Mouse (Mus musculus) hindbrain, embryonic 13.5 days (tissue): ENCODE measurements around the gene Erc2. TPM values are rescaled to one million over a fixed set of nuclear protein-coding genes. Genes with fewer than 3 reads are reported as not detected.

Experiments
- ATAC-seq: fragments of 200-750 bp; cut with Nextera tagmentation; 2 replicates; pipeline ENCODE4 v1.8.0; 2017; ENCODE audit warnings: moderate TSS enrichment; ENCODE audit not compliant: low FRiP score
- H3K27ac ChIP-seq: fragments of 300-500 bp; sonication (generic); 2 replicates; pipeline ENCODE4 v1.5.1; 2015; ENCODE audit warnings: inconsistent platforms, mild to moderate bottlenecking, moderate library complexity
- H3K27me3 ChIP-seq: fragments of 300-500 bp; sonication (generic); 2 replicates; pipeline ENCODE4 v1.6.1; 2015; ENCODE audit warnings: mild to moderate bottlenecking, inconsistent platforms
- H3K36me3 ChIP-seq: fragments of 300-500 bp; sonication (generic); 2 replicates; pipeline ENCODE4 v1.6.1; 2015; ENCODE audit warnings: mild to moderate bottlenecking, inconsistent platforms
- H3K4me1 ChIP-seq: fragments of 300-500 bp; sonication (generic); replicated peaks from 2 replicates; pipeline ENCODE4 v1.6.1; 2015; ENCODE audit warnings: inconsistent platforms
- H3K4me2 ChIP-seq: fragments of 300-500 bp; sonication (generic); 2 replicates; pipeline ENCODE4 v1.6.1; 2015; ENCODE audit warnings: inconsistent platforms, mild to moderate bottlenecking, moderate library complexity
- H3K4me3 ChIP-seq: fragments of 300-500 bp; sonication (generic); 2 replicates; pipeline ENCODE4 v1.5.1; 2015; ENCODE audit warnings: mild to moderate bottlenecking, inconsistent platforms
- H3K9ac ChIP-seq: fragments of 300-500 bp; sonication (generic); 2 replicates; pipeline ENCODE4 v1.6.1; 2015; ENCODE audit warnings: mild to moderate bottlenecking, inconsistent platforms
- H3K9me3 ChIP-seq: fragments of 300-500 bp; sonication (generic); 2 replicates; pipeline ENCODE4 v1.6.1; 2016; ENCODE audit warnings: inconsistent platforms
- WGBS: fragments of 180-500 bp; shearing (Covaris S2); methylation state at CpG from one replicate; pipeline ENCODE4 v1.1.7; 2015; 5-methylcytosine and 5-hydroxymethylcytosine counted together
- polyA plus RNA-seq: library from polyadenylated mRNA; unstranded; fragments of >200 nt; fragmentation: Nextera tagmentation; extraction: Ambion mirVana; gene quantifications from 2 replicates; pipeline ENCODE4 v1.2.1, GENCODE M21; 2015

Gene Erc2
- polyA plus RNA-seq, 1 experiment from 2014 or later: 79.8 TPM

DNA sequence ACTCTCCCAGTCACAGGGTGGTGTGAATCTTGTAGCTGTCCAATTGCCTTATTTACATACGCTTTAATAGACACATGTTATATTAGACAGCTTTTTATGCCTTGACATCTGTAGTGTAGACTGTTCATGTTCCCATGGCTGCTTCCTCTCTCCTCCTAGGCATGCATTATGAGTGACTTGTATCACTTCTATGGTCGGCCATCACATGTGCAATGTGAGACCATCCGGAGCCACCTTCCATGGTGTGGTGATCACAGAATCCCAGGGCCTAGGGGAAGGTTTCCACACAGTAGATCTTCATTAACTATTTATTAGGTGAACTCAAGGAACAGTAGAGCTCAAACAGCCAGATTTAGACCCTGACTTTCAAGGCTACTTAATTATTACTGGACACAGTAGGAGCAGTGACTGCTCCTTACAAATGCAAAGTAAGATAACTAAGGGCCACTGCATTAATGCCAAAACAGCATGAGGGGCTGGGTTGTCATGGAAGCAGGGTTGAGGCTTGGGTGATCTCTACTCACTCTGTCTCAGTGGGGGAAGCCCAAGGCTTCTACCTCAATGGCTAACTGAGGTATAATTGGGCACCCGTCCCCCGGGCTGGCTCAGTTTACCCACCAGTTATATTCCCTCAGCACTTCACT lies 7.3 kb downstream of the Erc2 start:
- 0 out of 2 replicates have a peak, but pooled peaks have one; percentile 61 for ATAC-seq
- H3K9me3 ChIP-seq: no peaks in the 10 kb centered on the region
- 0 out of 2 replicates have a peak, but pooled peaks cover 1% of the 10 kb centered on the region for H3K27me3 ChIP-seq
- peaks cover 43% of the 10 kb centered on the region for H3K4me1 ChIP-seq
- H3K4me2 ChIP-seq: no peak overlapping the region
- no peak overlapping the region for H3K9ac ChIP-seq
- peaks cover 7% of the 10 kb centered on the region; the same call in 1 of the 2 replicates for H3K36me3 ChIP-seq
- no peak overlapping the region for H3K27ac ChIP-seq
- WGBS: 40% methylated on average over 5 of the region's 5 CpGs
- H3K4me3 ChIP-seq: no peak overlapping the region

DNA sequence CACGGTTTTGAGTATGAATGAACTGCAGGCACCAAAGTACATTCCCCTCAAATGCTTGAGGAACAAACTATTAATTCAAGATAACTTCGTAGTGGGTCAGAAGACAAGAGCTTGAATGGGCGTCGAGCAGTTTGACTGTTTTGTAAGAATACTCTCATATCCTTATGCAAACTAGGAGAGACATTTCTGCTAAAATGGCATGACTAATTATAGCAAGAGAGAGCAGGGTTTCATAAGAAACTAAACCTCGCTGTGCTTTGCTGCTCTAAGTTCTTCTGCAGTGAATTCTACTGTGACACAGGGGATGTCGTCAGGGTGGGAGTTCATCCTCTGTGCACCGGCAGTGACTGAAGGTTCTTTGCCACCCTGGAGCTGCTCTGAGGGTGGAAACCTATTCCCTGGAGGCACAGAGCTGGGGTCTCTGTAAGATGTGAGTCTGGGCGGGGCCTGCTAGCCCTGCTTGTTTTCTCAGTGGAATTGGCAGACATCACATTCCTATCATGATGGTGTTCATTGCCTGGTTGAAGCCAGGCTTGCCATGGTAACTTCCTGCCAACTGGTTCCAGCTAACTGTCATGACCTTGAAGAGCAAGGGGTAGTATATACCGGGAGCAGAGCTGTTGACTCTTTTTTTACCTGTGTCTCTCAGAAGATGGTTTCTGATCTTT lies 8.9 kb downstream of the Erc2 start:
- peaks cover 7% of the 10 kb centered on the region; the same call in 1 of the 2 replicates for H3K36me3 ChIP-seq

DNA sequence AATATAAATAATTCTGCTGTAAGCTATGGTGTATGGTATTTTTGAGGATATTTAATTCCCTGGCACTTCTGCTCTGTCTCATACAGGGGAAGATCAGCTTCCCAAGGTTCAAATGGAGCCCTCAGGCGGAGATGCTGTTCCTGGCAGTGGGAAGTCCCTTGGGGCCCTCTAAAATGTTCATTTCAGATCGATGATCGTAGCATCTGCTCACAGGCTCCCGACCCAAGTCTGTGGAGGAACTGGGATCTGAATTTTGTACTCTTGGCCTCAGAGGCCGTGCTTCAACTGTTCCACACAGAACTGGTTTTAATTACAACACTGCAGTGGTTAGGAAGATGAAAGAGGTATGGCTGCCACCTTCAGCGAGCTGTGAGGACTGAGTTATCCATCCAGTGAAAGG lies 12.5 kb downstream of the Erc2 start:
- Histone ChIP-seq H3K4me2 (no peak overlapping the region), H3K4me1 (peaks cover 35% of the 10 kb centered on the region), H3K9ac (no peak overlapping the region), H3K27me3 (no peaks in the 10 kb centered on the region), H3K36me3 (no peaks in the 10 kb centered on the region), H3K27ac (peak overlapping the region; percentile 35; the same call in 1 of the 2 replicates), H3K9me3 (no peaks in the 10 kb centered on the region), H3K4me3 (no peak overlapping the region)
- WGBS: 58% methylated on average over 6 of the region's 6 CpGs
- no peak; the same call in 1 of the 2 replicates for ATAC-seq

More for the DNA sequence above, 8.9 kb downstream of the Erc2 start:
- ATAC-seq: no peak
- H3K27me3 ChIP-seq: no peaks in the 10 kb centered on the region
- H3K4me3 ChIP-seq: no peak overlapping the region
- no peak overlapping the region for H3K9ac ChIP-seq
- H3K4me2 ChIP-seq: no peak overlapping the region
- H3K27ac ChIP-seq: no peak overlapping the region
- H3K4me1 ChIP-seq: peaks cover 48% of the 10 kb centered on the region
- no peaks in the 10 kb centered on the region for H3K9me3 ChIP-seq
- 82% methylated on average over 9 of the region's 9 CpGs for WGBS

DNA sequence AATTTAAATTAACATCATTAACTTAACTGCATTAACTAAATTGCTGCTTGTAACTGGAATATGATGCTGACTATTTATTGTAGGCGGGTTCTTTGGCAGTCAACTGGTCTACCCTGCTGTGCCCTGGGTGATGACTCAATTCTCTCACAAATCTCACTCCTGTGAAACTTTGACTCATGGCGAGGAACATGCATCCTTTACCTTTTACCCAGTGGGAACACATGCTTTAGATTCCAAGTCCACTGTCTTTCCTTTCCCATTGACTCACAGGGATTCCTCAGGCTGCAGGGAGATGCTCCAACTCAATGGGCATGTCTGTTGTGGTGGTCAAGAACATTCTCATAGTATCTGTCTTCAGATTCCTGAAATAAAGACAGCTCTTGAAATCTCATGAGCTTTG lies 14.3 kb downstream of the Erc2 start:
- Histone ChIP-seq H3K36me3 (no peaks in the 10 kb centered on the region), H3K27me3 (no peaks in the 10 kb centered on the region), H3K4me2 (no peak overlapping the region), H3K4me3 (no peak overlapping the region), H3K27ac (no peak overlapping the region), H3K9ac (no peak overlapping the region), H3K9me3 (no peaks in the 10 kb centered on the region), H3K4me1 (peaks cover 17% of the 10 kb centered on the region)
- 88% methylated on average over 2 of the region's 2 CpGs for WGBS
- ATAC-seq: no peak

DNA sequence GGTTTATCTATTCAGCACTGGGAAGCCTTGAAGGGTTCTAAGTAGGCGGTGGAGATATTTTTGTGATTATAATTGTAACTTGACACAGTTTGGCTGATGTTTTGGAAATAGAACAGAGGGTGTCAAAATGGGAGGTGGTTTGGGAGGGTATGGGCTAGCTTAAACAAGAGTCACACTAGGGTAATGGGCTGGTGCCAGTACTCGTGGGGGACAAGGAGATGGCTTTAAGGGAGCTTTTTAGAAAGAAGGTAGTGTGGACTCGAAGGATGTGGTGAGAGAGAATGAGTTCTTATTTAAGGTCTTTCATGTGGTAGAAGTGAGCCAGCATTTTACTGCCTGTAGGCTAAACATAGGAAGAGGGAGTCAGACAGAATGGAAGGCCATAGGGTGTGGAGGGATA lies 19.2 kb downstream of the Erc2 start:
- Histone ChIP-seq H3K4me2 (no peak overlapping the region), H3K9ac (no peak overlapping the region), H3K4me1 (0 out of 2 replicates have a peak, but pooled peaks cover 3% of the 10 kb centered on the region), H3K36me3 (no peaks in the 10 kb centered on the region), H3K9me3 (no peaks in the 10 kb centered on the region), H3K27ac (no peak overlapping the region), H3K27me3 (no peaks in the 10 kb centered on the region), H3K4me3 (no peak overlapping the region)
- no peak for ATAC-seq
- 88% methylated on average over 3 of the region's 3 CpGs for WGBS

DNA sequence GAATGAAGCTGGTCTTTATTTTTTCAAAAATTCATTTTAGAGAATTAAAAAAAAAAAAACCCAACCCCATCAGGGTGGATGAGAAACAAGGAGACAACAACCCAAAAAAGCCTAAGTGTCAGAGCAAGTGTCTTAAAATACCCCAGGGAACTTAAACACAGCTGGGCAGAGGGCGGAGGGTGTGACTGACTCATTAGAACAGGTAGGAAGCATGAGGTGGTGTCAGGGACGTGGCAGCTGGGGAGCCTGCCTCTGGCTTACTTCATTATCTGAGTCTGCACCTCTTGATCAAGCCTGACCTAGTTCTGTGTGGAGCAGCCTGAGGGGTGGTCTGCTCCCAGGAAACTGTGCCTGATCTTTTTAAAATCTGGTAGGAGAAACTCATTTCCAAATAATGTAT lies 20.8 kb downstream of the Erc2 start:
- H3K4me1 ChIP-seq: 0 out of 2 replicates have a peak, but pooled peaks cover 3% of the 10 kb centered on the region
- H3K27me3 ChIP-seq: no peaks in the 10 kb centered on the region
- no peak for ATAC-seq
- no peak overlapping the region for H3K4me3 ChIP-seq
- H3K9me3 ChIP-seq: no peaks in the 10 kb centered on the region
- no peak overlapping the region for H3K27ac ChIP-seq
- WGBS: 65% methylated on average over 2 of the region's 2 CpGs
- H3K36me3 ChIP-seq: no peaks in the 10 kb centered on the region
- H3K4me2 ChIP-seq: no peak overlapping the region
- H3K9ac ChIP-seq: no peak overlapping the region

DNA sequence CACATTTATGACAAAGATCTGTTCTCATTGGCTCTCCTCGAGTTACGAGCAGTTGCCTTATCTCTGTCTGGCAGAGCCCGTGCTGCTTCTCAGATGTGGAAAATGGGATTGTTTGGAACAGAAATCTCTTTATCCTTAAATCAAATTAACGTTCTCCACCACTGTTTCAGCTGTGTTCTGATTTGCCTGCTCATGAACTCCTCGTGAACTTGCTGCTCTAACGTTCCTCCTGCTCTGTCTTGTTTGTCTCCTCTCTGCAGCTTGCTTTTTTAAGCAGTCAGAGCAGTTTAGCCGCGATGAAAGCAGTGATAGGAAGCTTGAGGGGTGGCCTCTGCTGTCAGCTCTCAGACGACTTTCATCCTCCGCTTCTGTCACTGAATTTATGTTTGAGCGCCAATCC lies 32.4 kb downstream of the Erc2 start:
- Histone ChIP-seq H3K4me2 (no peak overlapping the region), H3K9ac (no peak overlapping the region), H3K9me3 (no peaks in the 10 kb centered on the region), H3K27ac (no peak overlapping the region), H3K4me1 (no peaks in the 10 kb centered on the region), H3K4me3 (no peak overlapping the region), H3K36me3 (peaks cover 28% of the 10 kb centered on the region), H3K27me3 (no peaks in the 10 kb centered on the region)
- ATAC-seq: no peak
- 68% methylated on average over 11 of the region's 11 CpGs for WGBS

DNA sequence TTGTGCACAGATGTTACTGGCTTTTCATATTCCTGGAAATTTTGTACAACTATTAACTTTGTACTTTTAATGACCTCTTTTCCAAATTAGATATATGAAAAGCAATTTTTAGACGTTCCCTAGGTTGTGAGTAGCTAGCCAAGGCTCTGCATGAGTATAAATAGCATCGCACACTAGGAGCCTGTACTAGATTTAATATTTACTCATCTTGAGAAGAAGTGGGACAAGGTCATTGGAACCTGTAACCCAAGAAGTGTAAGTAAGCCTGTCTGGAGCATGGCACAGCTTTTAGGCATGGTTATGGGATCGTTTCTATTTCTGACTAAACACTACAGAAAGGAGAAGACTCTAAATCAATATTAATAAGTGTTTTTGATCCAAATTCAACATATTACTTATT lies 36.4 kb downstream of the Erc2 start:
- no peak for ATAC-seq
- Histone ChIP-seq H3K4me2 (no peak overlapping the region), H3K9ac (no peak overlapping the region), H3K9me3 (no peaks in the 10 kb centered on the region), H3K4me1 (peaks cover 18% of the 10 kb centered on the region), H3K36me3 (peaks cover 24% of the 10 kb centered on the region), H3K27me3 (no peaks in the 10 kb centered on the region), H3K4me3 (no peak overlapping the region), H3K27ac (no peak overlapping the region)
- 87% methylated on average over 3 of the region's 3 CpGs for WGBS

DNA sequence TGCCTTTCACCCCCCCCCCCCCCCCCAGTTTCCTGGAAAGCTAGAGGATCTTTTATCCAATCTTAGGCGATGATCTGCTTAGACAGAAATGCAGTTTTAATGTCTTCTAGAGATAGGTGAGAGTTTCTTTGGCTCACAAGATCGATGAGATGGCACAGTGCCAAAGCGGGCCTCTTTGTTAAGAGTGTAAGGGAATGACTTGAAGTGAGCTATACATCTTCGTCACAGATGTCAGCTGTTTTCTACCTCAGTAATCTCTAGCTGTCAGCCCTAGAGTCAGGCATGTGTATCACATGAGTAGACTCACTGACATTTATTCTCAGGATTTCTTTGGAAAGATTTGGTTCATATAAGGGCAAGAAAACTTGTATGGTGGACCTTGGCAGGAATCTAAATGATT lies 39.2 kb downstream of the Erc2 start:
- peaks cover 12% of the 10 kb centered on the region for H3K36me3 ChIP-seq
- H3K9me3 ChIP-seq: no peaks in the 10 kb centered on the region
- no peak overlapping the region for H3K4me3 ChIP-seq
- no peaks in the 10 kb centered on the region for H3K27me3 ChIP-seq
- ATAC-seq: no peak
- WGBS: 55% methylated on average over 4 of the region's 4 CpGs
- H3K4me2 ChIP-seq: no peak overlapping the region
- peak overlapping the region; percentile 35; the same call in 1 of the 2 replicates for H3K27ac ChIP-seq
- no peak overlapping the region for H3K9ac ChIP-seq
- H3K4me1 ChIP-seq: peaks cover 18% of the 10 kb centered on the region

DNA sequence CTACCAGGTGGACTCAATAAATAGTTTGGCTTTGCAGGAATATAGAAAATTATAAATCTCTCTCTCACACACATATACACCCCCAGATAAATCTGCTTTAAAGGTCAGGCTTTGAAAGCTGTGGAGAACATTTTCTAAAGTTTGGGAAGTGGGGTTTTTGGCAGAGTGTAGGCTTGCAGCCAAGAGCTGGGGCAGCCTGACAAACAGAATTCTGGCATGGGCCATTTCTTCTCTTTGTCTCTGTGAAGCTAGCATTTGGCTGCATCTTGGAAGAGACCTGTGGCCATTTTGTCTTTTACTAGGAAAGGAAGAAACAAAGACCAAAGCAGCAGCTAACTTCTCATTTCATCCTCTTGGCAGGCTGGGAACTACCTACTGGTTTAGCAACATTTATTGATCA lies 40.0 kb downstream of the Erc2 start:
- peaks cover 12% of the 10 kb centered on the region for H3K36me3 ChIP-seq
- no peak overlapping the region for H3K27ac ChIP-seq
- no peak overlapping the region for H3K4me2 ChIP-seq
- no peak overlapping the region for H3K9ac ChIP-seq
- H3K9me3 ChIP-seq: no peaks in the 10 kb centered on the region
- peaks cover 18% of the 10 kb centered on the region for H3K4me1 ChIP-seq
- ATAC-seq: no peak
- H3K27me3 ChIP-seq: no peaks in the 10 kb centered on the region
- H3K4me3 ChIP-seq: no peak overlapping the region

DNA sequence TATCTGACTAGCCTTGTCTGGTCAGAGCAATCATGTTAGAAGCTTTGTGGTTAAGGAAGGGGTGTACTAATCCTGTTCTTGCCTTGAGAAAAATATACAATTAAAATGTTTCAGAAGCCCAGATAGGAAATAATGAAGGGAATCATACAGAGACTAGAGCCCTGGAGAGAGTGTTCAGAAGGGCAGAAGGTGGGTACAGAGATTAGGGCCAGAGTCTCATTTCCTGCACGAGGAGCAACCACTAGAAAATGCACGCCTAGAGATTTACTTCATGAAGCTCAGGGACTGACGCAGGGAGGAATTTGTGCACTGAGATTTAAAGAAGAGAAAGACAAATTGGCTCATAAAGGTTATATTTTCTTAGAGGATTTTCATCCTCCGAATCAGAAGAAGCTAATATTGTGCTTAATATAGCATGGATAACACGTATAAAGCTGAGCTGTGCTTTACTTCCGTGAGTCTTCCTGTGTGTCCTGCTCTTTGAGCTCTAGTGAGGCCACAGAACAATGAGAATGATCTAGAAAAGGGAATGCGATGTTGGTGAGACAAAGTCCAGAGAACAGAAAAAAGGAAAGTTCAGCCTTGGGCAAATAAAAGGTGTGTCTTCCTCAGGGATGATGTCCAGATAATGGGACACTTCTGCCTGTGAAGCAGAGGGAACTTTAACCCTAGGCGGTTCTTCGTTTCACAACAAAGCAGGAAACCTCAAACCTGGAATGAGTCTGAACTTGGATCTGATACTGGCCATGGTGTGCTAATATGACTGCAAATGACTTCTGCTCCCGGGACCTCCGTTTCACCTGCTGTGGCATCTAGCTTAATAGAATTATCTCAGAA lies 45.0 kb downstream of the Erc2 start:
- no peaks in the 10 kb centered on the region for H3K27me3 ChIP-seq
- WGBS: 88% methylated on average over 11 of the region's 11 CpGs
- H3K4me1 ChIP-seq: peaks cover 8% of the 10 kb centered on the region
- no peak overlapping the region for H3K4me2 ChIP-seq
- H3K27ac ChIP-seq: no peak overlapping the region
- no peaks in the 10 kb centered on the region for H3K9me3 ChIP-seq
- no peak overlapping the region for H3K4me3 ChIP-seq
- peaks cover 4% of the 10 kb centered on the region; the same call in 1 of the 2 replicates for H3K36me3 ChIP-seq
- ATAC-seq: no peak
- no peak overlapping the region for H3K9ac ChIP-seq

DNA sequence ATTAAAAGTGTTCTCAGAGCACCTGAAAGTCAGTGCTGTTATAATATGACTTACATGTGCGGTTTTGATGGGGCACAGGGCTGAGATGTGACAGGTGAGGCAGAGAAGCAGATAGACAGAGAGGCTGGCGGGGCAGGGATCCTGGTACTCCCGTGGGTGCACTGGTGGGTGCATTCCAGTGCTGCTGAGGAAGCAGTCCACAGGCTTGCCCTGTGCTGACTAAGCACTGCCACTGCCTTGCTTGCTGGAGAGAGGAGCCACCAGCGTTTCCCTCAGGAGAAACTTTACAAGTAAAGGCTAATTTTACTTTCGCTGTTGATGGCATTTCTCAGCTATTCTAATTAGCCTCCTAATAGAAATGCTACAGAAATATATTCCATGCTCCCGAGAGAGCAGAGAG lies 45.9 kb downstream of the Erc2 start:
- Histone ChIP-seq H3K9me3 (no peaks in the 10 kb centered on the region), H3K4me1 (no peaks in the 10 kb centered on the region), H3K36me3 (peaks cover 4% of the 10 kb centered on the region; the same call in 1 of the 2 replicates), H3K4me2 (no peak overlapping the region), H3K4me3 (no peak overlapping the region), H3K27me3 (no peaks in the 10 kb centered on the region), H3K27ac (no peak overlapping the region), H3K9ac (no peak overlapping the region)
- no peak for ATAC-seq
- 81% methylated on average over 6 of the region's 6 CpGs for WGBS
